Mouse (Mus musculus) B cell, adult 67 days (primary cell): ENCODE data around the gene Stk19. TPM values are rescaled to one million over a fixed set of nuclear protein-coding genes. Genes with fewer than 3 reads are reported as not detected.

ENCODE experiments used
- total RNA-seq, 2 experiments: library from RNA; stranded (reverse); gene quantifications; 4 replicates each; pipeline ENCODE4 v1.2.4; 2023

Gene Stk19
- total RNA-seq: 10 to 100 TPM; 57.8 to 67.8 TPM

DNA sequence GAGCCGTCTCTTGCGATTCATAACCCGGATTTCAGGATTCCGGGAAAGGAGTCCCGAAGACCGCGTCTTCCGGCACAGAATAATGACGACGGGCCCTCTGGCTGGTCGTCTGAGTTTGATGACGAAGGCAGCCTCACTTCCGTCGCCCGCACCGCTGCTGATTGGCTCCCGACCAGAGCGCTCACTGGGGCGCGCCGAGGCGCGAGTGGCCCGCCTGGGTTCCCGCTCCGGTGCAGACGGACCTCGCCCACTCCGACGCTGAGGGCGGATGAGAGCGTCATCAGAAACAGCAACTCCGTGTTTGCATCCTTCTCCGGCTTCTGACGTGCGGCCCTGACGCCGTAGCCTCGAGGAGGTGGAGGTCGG lies at the start of gene Stk19, which contains the start of gene Dxo:
Gene Stk19 (minus strand): TSS at position 90 of the 366 bp plus-strand sequence.
Gene Dxo (plus strand): TSS at position 164 of the 366 bp plus-strand sequence.

DNA sequence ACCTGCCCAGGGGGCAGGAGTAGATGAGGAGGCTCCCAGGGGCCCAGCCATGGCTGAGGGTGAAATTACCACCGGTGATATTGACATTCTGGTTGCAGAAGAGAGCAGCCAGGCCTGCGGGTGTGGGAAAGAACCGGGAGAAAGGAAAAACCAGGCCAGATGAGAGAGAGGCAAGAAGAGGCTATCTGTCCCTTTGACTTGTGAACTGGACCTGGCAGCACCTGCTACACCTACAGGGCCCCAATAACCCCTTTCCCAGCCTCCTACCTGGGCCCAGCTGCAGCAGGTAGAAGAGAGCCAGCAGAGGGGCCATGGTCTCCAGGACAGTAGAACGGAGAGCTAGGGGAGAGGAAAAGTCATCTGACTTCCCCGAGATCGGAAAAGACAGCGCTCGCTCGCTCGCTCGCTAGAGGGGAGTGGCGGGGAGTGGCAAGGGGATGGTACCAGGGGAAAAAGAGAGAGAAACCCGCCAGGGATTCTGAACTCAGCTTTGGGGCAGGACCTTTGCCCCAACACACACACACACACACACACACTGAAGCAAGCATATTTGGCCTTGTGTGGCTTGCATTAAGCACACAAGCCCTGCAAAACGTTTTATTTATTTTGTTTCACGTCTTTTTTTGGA lies 45.1 kb upstream of the Stk19 start, which contains the start of gene Gm20547:
Gene Gm20547 (minus strand): TSS at position 360 of the 628 bp plus-strand sequence.

DNA sequence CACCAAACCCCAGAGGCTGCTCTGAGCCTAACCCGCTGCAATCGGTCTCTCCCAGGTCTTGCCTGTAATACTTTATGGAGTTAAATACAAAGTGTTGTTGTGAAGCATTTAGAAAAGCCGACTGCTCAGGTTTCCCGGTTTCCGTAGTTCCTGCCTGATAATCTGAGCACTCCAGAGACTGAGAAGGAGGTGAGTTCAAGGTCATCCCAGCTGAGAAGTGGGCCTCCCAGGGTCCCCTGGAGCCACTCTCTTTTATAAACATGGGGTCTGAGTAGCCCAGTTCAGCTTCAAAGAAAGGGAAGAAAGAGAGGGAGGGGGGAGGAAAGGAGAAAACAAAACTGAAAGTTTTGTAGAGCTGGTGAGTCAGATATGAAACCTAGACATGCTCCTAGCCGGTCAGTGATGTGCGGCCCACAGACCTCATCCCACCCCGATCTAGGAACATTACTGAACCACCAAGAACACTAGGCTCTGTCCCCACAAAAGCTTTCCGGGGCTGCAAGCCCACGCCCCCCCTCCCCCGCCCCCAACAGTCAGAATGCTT lies 42.7 kb upstream of the Stk19 start, which contains the start of gene Zbtb12:
Gene Zbtb12 (plus strand): TSS at position 148 of the 544 bp plus-strand sequence.

DNA sequence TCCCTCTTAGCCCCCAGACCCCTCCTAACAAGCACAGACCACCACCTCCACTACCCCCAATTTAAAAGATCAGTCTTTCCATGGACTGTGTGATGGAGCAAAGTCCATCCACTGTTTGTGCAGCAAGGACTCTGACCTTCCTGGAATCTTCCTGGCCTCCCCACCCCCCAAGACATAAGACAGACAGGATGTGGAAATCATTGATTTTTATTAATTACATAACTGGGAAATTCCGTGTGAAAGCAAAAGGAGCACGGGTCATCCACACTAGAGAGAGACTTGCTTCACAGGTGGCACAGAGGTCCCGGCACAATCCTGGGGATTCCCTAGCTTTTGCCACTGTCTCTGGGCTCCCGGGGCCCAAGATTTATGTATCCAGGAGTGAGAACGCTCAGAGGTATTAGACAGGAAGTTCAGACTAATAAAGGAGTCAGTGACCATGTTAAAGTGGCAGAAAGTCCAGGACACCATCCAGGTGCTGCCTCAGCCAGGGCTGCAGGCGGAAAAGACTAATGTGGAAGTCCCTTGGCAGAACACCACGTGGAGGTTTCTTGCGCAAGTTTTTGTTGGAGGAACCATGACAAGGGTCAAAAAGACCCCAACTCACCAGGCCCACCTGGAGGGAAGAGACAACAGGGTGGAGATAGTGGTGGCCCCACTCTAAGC lies 25.8 kb upstream of the Stk19 start, which contains the start of gene Cfb:
Gene Cfb (minus strand): TSS at position 103 of the 666 bp plus-strand sequence.

DNA sequence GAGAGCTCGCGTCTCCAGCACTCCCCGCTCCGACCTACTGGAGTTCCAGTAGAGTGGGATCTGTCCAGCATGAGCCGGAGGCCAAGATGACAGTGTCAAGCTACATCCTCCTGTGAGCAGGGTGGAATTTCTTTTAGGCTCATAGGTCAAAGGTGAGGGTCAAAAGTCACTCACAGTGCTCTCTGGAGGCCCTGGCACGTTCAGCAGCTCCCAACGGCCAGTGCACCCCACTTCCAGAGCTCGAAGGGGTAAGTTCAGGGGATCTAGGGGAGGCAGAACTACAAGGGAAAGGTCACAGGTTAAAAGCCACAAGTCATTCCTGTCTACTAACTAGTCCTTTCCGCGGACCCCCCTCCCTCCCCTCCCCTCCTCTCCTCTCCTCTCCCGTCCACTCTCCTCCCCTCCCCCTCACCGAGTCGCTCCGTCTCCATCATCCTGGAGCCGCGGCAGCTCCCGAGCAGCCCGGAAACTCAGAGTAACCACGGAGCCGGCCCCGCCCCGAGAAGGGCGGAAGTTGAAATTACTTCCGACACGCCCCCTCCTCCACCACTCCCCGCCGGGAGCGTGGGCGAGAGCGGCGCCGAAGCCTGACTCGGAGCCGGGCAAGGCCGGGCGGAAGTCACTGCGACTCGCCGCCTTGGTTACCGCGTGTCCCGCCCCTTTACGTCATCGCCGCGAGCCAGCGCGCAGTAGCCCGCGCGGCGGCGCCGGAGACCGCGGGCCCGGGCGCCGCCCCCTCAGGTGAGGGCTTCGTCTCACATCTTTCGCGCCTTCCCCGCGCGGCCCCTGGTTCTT lies 13.2 kb upstream of the Stk19 start, which contains the start of the genes Skiv2l and Nelfe:
Gene Skiv2l (minus strand): TSS at position 489 of the 795 bp plus-strand sequence.
Gene Nelfe (plus strand): TSS at position 670 of the 795 bp plus-strand sequence.

DNA sequence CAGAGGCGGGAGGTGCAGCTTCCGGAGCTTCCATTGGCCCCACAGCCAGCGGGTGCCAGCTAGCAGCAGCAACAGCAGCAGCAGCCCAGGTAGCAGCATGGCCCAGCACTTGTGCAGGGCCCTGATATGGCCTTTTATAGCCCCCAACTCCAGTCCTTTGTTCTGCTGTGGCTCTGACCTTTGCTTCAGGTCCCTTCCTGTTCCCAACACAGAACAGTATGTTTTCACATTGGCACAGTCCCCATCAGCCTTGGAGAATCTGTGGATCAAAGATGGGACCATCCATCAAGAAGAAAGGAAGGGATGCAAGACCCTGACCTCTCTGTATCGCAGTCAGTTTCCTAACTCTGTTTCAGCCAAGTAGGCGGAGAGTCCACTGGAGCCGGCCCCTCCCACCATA lies 32.4 kb downstream of the Stk19 start, which contains the start of gene Cyp21a1:
Gene Cyp21a1 (minus strand): TSS at position 261 of the 400 bp plus-strand sequence.

Other genes starting within 250 kb of the Stk19 start
- gene Gpsm3, start 247.1 kb downstream of the Stk19 start, total RNA-seq: 100 to 1,000 TPM; 132 to 134 TPM
- gene Pbx2, start 245.7 kb downstream of the Stk19 start, total RNA-seq: 10 to 100 TPM; 54.9 to 59.0 TPM
- gene Ager, start 239.1 kb downstream of the Stk19 start, total RNA-seq: 1 to 10 TPM; 5.3 to 5.8 TPM
- 10 to 100 TPM; 41.4 to 42.3 TPM for gene Rnf5, start 233.3 kb downstream of the Stk19 start, total RNA-seq
- gene Agpat1, start 232.7 kb downstream of the Stk19 start, total RNA-seq: 10 to 100 TPM; 67.5 to 72.5 TPM
- not detected for gene Egfl8, start 221.0 kb downstream of the Stk19 start, total RNA-seq
- gene Ppt2, start 208.4 kb downstream of the Stk19 start, total RNA-seq: 1 to 10 TPM; 2.1 to 6.8 TPM
- gene Prrt1, start 207.4 kb downstream of the Stk19 start, total RNA-seq: not detected
- gene Fkbpl, start 192.2 kb downstream of the Stk19 start, total RNA-seq: 1 to 10 TPM; 2.9 to 5.3 TPM
- gene Atf6b, start 189.8 kb downstream of the Stk19 start, total RNA-seq: 10 to 100 TPM; 81.4 to 84.7 TPM
- not detected for gene Tnxb, start 166.4 kb downstream of the Stk19 start, total RNA-seq
- 1 to 10 TPM in 1 of 2 experiments, under 1 TPM in 1; 0.47 to 1.2 TPM for gene C4b, start 93.1 kb downstream of the Stk19 start, total RNA-seq
- not detected for gene Cyp21a1, start 32.4 kb downstream of the Stk19 start, total RNA-seq
- 10 to 100 TPM; 87.2 to 90.1 TPM for gene Dxo, start 74 bp upstream of the Stk19 start, total RNA-seq
- gene Skiv2l, start 13.3 kb upstream of the Stk19 start, total RNA-seq: 100 to 1,000 TPM; 106 to 113 TPM
- gene Nelfe, start 13.4 kb upstream of the Stk19 start, total RNA-seq: 10 to 100 TPM; 32.7 to 37.8 TPM
- under 1 TPM in 1 of 2 experiments, not detected in 1; 0.41 TPM for gene Cfb, start 25.6 kb upstream of the Stk19 start, total RNA-seq
- 10 to 100 TPM in 1 of 2 experiments, 1 to 10 TPM in 1; 9.4 to 13.1 TPM for gene Zbtb12, start 42.5 kb upstream of the Stk19 start, total RNA-seq
- not detected for gene Gm20547, start 45.1 kb upstream of the Stk19 start, total RNA-seq
- gene C2, start 61.3 kb upstream of the Stk19 start, total RNA-seq: 1 to 10 TPM; 2.4 to 2.6 TPM
- 100 to 1,000 TPM; 169 to 178 TPM for gene Ehmt2, start 61.5 kb upstream of the Stk19 start, total RNA-seq
- not detected for gene Slc44a4, start 77.5 kb upstream of the Stk19 start, total RNA-seq
- 10 to 100 TPM; 64.3 to 86.9 TPM for gene Neu1, start 94.3 kb upstream of the Stk19 start, total RNA-seq
- gene Hspa1b, start 122.3 kb upstream of the Stk19 start, total RNA-seq: 100 to 1,000 TPM in 1 of 2 experiments, 1 to 10 TPM in 1; 9.1 to 108 TPM
- gene Gm20481, start 133.0 kb upstream of the Stk19 start, total RNA-seq: not detected
- 10 to 100 TPM in 1 of 2 experiments, 1 to 10 TPM in 1; 3.8 to 37.9 TPM for gene Hspa1a, start 135.2 kb upstream of the Stk19 start, total RNA-seq
- gene Hspa1l, start 135.8 kb upstream of the Stk19 start, total RNA-seq: not detected
- 10 to 100 TPM; 32.1 to 32.7 TPM for gene Lsm2, start 144.9 kb upstream of the Stk19 start, total RNA-seq
- 100 to 1,000 TPM; 290 to 310 TPM for gene Vars, start 164.0 kb upstream of the Stk19 start, total RNA-seq
- gene Vwa7, start 179.6 kb upstream of the Stk19 start, total RNA-seq: under 1 TPM; 0.50 to 0.75 TPM
- gene Sapcd1, start 191.1 kb upstream of the Stk19 start, total RNA-seq: 1 to 10 TPM; 4.8 to 5.7 TPM
- gene Msh5, start 209.8 kb upstream of the Stk19 start, total RNA-seq: 10 to 100 TPM in 1 of 2 experiments, 1 to 10 TPM in 1; 9.7 to 13.8 TPM
- gene Clic1, start 213.0 kb upstream of the Stk19 start, total RNA-seq: 100 to 1,000 TPM; 210 to 218 TPM
- gene Ddah2, start 222.1 kb upstream of the Stk19 start, total RNA-seq: 1 to 10 TPM; 3.4 to 5.2 TPM
- not detected for gene Ly6g6c, start 228.4 kb upstream of the Stk19 start, total RNA-seq
- gene Mpig6b, start 229.2 kb upstream of the Stk19 start, total RNA-seq: not detected
- not detected for gene Ly6g6e, start 240.0 kb upstream of the Stk19 start, total RNA-seq
- gene Ly6g6d, start 241.1 kb upstream of the Stk19 start, total RNA-seq: not detected
- not detected for gene Ly6g6f, start 248.7 kb upstream of the Stk19 start, total RNA-seq